Mouse (Mus musculus): ENCODE data around the gene Adam10.

DNA sequence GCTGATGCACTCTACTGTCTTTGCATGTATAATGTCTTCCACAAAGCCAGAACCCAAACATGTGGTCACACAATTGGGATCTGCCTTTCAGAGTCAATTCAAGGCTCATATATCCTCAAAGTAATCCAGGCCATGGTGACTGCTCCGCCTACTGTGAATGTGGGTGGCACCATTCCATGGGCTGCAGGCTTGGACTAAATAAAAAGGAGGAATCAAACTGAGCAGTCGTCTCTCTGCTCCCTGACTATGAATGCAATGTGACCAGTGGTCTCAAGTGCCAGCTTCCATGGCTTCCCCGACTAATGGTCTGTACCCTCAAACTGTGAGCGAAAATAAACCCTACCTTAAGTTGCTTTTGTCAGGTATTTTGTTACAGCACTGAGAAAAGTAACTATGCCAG, 24.3 kb upstream of the Adam10 start:
- no peak for TF ChIP-seq CTCF (IDR thresholded peaks at IDR 0.05; ENCODE audit: low read depth)
- TF ChIP-seq EP300 (IDR thresholded peaks at IDR 0.05; ENCODE audit: low read depth), result no peak

All from liver, embryonic 14.5 days (tissue).